Mouse (Mus musculus) heart, adult 2 months (tissue): ENCODE results near the gene Klhl12.

Experiments
- CTCF ChIP-seq: fragments of 200-600 bp; IDR thresholded peaks from 2 replicates; pipeline ENCODE4 v1.8.1; 2022; ENCODE audit warnings: antibody characterized with exemption, mild to moderate bottlenecking, moderate library complexity
- EP300 ChIP-seq: fragments of 200-500 bp; IDR thresholded peaks from 2 replicates; pipeline ENCODE4 v1.6.1; 2011; ENCODE audit warnings: low read depth, low read length, control low read depth; ENCODE audit not compliant: insufficient read depth
- POLR2A ChIP-seq: fragments of 200-500 bp; IDR thresholded peaks from 2 replicates; pipeline ENCODE4 v1.6.1; 2011; ENCODE audit warnings: mild to moderate bottlenecking, low read depth, low read length, control low read depth; ENCODE audit not compliant: insufficient read depth

GRCm38 (mm10) chr1:134516491-134517198, 61.3 kb downstream of the Klhl12 start:
- no peak for TF ChIP-seq CTCF
- TF ChIP-seq POLR2A: no peak
- TF ChIP-seq EP300: no peak
